Mouse (Mus musculus) heart, postnatal 0 days (tissue): Measurements from ENCODE around the gene Fxyd1.

ENCODE experiments used
- CTCF ChIP-seq: IDR thresholded peaks from 2 replicates; pipeline ENCODE4 v1.5.1; 2016; ENCODE audit warnings: antibody characterized with exemption, control low read depth, low read depth
- EP300 ChIP-seq: IDR thresholded peaks from 2 replicates; pipeline ENCODE4 v1.6.1; 2016; ENCODE audit warnings: antibody characterized with exemption, low read depth

DNA sequence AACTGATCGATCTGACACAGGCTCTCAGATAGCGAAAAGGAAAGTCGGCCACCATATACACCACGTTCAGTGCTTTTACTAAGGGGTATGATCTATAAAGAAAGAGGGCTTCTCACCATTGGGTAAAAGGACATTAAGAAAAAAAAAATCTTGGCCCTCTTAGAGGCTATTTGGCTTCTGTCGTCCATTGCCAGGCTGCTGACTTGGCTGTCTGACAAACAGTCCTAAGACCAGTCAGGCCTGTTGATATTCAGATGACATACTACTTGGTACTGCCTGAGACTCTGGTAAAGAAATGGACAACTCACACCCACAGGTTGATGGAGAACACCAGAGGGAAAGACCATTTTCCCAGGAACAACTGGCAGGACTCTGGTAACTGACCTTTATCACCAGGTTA, 44.0 kb downstream of the Fxyd1 start:
- TF ChIP-seq CTCF, result no peak
- TF ChIP-seq EP300, result no peak
